Mouse (Mus musculus) gastrocnemius, postnatal 10 days (tissue): Measurements from ENCODE around the gene Tspoap1. TPM values are rescaled to one million over a fixed set of nuclear protein-coding genes. Genes with fewer than 3 reads are reported as not detected.

ENCODE experiments used
- DNase-seq: peaks from one replicate; pipeline ENCODE4 v3.0.0; 2021; ENCODE audit warnings: mixed read lengths
- total RNA-seq, 2 experiments: library from RNA; stranded (reverse); gene quantifications; 2 replicates each; pipeline ENCODE4 v1.2.3; 2021

Tspoap1 gene
- total RNA-seq, 2 experiments from 2014 or later: 0.27 to 0.38 TPM

- no peak for DNase-seq
Measured at GRCm38 (mm10) chr11:87759609-87760005, 734 bp upstream of the Tspoap1 start.

DNA sequence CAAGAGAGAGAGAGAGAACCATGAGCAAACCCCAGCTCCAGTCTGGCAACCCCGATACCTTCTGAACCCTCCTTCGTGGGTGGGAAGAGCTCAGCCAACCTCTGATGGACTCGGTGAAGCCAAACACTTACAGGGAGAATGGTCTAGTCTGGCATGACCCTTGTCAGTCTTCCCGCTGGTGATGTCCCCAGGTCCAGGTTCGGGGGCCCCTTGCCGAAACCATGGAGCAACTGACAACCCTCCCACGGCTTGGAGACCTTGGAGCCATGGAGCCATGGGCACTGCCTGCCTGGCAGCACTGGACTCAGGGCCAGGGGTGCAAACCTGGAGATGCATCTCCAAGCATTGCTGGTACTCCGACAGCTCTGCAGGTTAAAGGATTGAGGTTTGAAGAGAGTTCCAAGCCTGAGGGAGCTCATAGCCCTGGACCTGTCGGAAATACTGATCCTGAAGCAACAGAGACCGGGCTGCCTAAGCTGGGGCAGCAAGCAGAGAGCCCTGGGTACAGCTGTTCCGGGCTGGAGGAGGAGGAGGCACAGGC, 910 bp downstream of the Tspoap1 start:
- no peak for DNase-seq

- DNase-seq: no peak
Measured at GRCm38 (mm10) chr11:87761806-87762701, 1.7 kb downstream of the Tspoap1 start.

GRCm38 (mm10) chr11:87762702-87763385, 2.5 kb downstream of the Tspoap1 start:
- no peak for DNase-seq

- no peak for DNase-seq
Measured at GRCm38 (mm10) chr11:87763511-87763987, 3.2 kb downstream of the Tspoap1 start.

DNA sequence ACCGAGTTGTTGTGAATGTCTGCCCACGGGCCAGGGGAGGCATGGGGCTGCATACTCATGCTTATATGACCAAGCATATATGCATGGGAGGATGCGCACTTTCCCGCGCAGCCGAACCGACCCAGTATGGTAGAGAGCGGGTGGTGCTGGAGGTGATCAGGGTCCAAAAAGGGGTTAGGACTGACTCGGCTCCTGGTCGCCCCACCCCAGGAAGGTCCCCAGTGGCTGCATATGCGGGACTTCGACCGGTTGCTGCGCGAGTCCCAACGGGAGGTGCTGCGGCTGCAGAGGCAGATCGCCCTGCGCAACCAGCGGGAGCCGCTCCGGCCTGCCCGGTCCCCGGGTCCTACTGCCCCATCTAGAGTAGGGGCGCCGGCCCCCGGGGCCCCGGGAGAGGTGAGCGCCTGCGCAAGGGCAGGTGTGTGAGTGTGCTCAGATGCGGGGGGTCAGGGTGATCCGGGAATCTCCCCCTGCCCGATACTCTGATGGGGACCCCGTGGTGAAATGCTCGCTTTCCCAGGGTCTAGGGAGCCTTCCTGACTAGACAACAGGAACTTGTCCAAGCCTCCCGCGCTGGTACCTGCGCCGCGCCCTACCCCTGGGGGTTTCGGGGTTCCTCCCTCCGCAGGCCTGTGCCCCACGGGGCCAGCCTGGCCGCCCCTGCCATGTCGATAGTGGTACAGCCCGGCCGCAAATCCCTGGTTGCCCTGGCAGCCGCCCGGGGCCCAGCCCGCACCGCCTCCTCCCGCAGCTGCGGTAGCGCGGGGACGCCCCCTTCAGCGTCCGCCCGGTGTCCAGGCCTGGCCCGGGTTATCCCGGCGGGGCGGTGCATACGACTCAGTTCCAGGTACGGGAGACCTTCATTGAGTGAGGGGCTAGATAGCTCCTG, 3.9 kb downstream of the Tspoap1 start:
- DNase-seq: no peak

GRCm38 (mm10) chr11:87768745-87769144, 8.4 kb downstream of the Tspoap1 start:
- DNase-seq: no peak

DNA sequence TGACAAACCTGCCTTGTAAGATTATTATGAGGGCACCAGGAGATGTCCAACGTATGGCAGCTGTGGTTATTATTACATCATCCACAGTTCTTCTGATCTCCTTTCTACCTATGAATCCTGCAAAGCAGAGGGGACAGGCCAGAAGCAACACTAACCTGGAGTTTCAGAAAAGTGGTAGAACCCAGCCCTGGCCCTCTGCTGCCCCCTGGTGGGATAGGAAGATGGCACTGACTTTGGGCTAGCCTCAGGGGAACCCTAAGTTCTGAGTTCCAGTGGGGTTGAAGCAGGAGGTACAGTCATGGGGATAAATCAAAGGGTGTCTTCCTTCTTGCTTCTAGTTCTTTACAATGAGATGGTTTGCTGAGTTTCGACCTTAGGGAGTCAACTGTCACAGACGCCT, 10.6 kb downstream of the Tspoap1 start:
- DNase-seq: peak; percentile 77

GRCm38 (mm10) chr11:87772354-87772753, 12.0 kb downstream of the Tspoap1 start:
- DNase-seq: no peak

DNA sequence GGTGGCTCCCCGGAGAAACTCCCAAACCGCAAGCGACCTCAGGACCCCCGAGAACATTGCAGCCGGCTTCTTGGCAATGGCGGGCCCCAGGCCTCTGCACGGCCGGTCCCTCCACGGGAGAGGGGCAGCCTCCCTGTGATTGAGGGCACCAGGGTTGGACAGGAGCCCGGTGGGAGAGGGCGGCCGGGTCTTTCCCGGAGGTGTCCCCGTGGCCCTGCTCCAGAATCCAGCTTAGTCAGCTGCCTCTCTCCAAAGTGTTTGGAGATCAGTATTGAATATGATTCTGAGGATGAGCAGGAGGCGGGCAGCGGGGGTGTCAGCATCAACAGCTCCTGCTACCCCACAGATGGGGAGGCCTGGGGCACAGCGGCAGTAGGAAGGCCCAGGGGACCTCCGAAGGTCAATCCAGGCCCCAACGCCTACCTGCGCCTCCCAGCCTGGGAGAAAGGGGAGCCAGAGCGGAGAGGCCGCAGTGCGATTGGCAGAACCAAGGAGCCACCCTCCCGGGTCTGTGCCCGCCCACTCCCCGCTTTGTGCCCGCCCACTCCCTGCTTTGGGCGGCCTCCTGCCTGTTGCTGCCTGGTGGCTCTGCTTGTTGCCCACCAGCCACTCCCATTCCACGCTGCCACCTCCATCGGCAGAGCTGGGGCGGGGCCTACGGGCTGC, 17.9 kb downstream of the Tspoap1 start:
- peak; percentile 31 for DNase-seq

DNA sequence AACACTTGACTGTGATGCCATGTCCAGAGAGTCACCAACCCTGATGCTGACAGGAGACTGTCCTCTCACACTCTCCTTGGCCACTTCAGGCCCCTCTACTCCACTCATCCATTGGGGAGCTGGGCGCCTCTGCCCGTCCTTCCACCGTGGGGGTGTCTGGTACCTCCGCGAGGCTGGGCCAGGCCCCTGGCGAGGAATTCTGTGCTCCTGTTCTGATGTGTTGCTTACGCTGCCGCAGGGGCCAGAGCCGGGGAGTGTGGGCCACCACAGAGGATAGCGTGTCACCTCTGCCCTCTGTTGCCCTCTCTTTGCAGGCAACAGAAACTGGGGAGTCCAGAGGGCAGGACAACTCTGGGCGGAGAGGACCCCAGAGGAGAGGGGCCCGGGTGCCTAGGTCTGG, 18.6 kb downstream of the Tspoap1 start:
- no peak for DNase-seq

- DNase-seq: no peak
Measured at GRCm38 (mm10) chr11:87779392-87779791, 19.1 kb downstream of the Tspoap1 start.

- DNase-seq: no peak
Measured at GRCm38 (mm10) chr11:87780130-87780529, 19.8 kb downstream of the Tspoap1 start.

DNA sequence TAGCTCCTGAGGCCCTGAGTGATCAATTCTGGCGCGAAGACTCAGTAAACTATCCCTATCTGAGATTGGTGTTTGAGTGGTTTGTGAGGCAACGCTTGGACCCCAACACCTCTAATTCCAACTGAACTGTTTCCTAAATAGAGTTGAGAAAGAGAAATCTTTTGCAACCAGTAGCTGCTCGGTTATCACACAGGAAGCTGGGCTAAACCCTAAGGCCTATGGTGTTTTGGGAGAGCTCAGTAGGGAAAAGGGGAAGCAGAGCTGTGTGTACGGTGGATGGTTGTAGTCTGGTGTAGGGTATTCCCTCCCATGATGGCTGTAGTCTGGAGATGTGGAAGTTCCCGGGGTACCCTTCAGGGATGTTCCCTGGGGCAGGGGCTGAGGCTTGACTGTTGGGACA, 29.7 kb downstream of the Tspoap1 start:
- DNase-seq: no peak

GRCm38 (mm10) chr11:87793460-87793859, 33.1 kb downstream of the Tspoap1 start, which contains the start of gene Mpo:
Gene Mpo (plus strand): TSS chr11:87793581.
- DNase-seq: no peak

DNA sequence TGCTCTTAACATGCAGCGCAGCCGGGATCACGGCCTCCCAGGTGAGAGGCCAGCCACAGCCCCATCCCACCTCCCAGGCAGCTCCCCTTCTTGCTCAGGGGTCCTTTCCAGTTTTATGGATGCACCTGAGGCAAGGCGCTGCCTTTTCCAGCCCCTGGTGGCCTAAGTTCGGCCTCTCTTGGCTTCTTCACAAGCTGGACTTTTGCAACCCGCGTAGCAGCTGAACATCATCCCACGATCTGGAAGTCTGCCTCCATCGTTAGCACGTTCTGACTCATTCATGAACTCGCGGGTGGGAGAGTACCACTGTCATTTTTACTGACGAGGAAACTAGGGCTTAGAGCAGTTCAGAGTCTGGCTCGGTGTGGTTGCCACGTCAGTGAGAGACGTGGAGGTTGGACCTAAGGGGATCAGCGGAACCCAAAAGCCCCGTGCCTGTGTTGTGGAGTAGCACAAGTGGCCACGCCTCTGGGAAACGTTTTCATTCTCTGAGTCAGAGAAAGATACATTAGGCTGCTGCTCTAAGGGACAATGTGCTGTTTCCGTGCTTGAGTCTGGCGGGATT, 41.5 kb downstream of the Tspoap1 start:
- no peak for DNase-seq

DNA sequence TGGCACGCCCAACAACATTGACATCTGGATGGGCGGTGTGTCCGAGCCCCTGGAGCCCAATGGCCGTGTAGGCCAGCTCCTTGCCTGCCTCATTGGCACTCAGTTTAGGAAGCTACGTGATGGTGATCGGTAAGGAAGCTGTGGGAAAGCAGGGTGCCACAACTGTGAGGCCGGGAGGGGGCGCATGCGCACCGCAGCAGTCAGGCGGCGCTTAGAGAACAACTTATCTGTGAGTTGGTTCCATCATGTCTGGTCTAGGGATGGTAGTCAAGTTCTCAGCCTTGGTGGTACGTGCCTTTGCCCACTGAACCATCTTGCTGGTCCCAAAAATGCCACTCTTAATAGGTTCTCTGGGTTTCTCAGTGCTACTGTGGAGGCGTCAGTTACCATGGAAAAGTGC, 42.3 kb downstream of the Tspoap1 start:
- no peak for DNase-seq

- DNase-seq: no peak
Measured at GRCm38 (mm10) chr11:87805448-87805847, 45.1 kb downstream of the Tspoap1 start.

DNA sequence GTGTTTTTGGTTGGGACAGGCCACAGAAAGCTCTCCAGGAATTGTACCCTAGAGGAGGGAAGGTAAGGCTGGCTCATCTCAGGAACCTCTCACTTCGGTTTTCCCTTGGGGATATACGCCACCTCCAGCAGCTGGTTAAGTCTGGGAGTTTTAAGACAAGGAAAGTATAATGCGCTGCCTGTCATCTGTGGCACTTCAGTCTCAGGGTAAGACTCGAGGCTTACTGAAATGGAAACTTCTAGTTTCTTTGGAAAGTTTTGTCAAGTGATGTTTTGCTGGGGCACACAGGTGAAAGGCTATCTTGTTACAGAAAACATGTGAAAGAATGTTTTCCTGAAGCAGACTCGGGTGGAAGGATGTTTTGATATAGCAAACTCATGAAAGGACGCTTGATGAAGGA, 47.1 kb downstream of the Tspoap1 start:
- no peak for DNase-seq

GRCm38 (mm10) chr11:87808236-87808635, 47.9 kb downstream of the Tspoap1 start:
- DNase-seq: no peak

GRCm38 (mm10) chr11:87811396-87811795, 51.1 kb downstream of the Tspoap1 start:
- no peak for DNase-seq
